Mouse (Mus musculus) heart, postnatal 4 days (tissue): Measurements from ENCODE around the gene Mepce. TPM values are rescaled to one million over a fixed set of nuclear protein-coding genes. Genes with fewer than 3 reads are reported as not detected.
A peak's percentile ranks its signal among the peaks of the same experiment; 100 is the strongest.
"Not testable (repeated sequence)": the region's sequence is repeated elsewhere in the genome, so short reads cannot be mapped to it uniquely, and the experiment has no call there.

Experiments
- DNase-seq: peaks from one replicate; pipeline ENCODE4 v3.0.0; 2021
- total RNA-seq, 2 experiments: library from RNA; stranded (reverse); gene quantifications; 2 replicates each; pipeline ENCODE4 v1.2.3; 2021

The Mepce gene
- total RNA-seq, 2 experiments from 2014 or later = 29.0 to 40.3 TPM

DNA sequence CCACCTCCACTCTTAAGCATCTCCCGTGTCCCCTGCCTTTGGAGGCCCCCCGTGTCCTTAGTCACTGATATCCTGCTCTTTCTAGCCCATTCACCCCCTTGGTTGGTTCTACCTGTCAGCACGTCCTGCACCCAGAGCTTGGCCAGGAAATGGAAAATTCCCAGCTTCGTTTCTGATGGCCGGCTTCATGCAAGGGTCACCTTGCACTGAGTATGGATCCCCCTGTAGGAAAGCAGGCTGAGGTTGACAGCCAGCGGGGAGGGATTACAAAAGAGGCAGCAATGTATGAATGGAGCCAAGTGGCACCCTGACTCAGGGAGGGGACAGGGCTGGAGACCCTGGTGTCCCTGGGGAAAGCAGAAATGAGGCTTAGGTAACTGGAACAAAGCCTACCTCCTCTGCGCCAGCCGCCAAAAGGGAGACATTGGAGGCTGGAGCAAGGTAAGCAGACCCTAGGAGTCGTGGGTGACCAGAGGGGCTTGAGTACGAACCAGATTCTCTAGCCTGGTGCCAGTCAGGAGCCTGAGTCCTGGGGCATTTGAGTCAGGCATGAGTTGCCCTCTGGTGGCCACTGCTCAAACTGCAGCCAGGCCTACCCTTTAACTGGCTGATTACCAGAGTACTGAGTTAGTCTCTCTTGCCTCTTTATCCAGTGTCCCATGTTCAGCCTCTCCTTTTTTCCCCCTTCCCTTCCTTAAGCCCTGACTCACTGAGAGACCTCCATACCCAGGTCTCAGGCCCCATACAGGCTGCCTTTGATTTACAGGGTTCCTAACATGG is 30.4 kb downstream of the Mepce start:
- peak; percentile 94 for DNase-seq

DNA sequence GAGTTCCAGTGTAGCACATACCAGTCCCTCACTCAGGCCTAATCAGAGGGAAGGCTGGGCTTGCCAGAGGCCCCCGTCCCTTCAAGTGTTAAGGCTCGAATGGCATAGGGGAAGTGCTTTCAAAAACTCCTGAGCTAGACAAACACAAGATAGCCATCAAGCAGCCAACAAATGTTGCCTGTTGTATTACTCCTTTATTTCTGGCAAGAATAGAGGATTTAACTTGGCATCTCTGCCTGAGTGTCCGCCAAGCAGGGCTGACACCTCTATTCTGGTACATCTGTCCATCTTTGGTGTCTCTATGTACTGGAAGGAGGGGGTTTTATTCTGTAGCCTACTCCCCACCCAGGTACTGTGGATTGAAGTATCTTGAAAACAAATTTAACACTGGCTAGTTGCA is 31.3 kb downstream of the Mepce start:
- DNase-seq = no peak

DNA sequence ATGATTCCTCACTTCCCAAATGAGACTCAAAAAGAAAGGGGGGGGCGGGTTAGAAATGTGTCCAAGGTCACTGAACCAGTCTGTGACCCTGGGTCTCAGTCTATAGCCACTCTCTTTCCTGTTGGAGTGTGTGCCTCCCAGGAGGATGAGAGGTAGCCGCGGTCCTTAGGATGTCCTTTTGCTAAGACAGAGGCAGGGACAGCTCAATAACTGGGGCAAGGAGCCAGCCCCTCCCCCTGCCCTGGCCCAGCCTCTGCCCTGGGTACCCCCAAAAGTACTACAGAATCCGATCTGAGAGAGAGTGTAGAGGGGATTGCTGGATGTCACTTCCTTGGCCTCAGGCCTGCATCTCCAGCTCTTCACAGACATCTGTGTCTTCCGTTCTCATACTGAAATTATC is 32.0 kb downstream of the Mepce start:
- no peak for DNase-seq

GRCm38 (mm10) chr5:137753111-137753832 is 34.2 kb downstream of the Mepce start:
- peak; percentile 51 for DNase-seq

DNA sequence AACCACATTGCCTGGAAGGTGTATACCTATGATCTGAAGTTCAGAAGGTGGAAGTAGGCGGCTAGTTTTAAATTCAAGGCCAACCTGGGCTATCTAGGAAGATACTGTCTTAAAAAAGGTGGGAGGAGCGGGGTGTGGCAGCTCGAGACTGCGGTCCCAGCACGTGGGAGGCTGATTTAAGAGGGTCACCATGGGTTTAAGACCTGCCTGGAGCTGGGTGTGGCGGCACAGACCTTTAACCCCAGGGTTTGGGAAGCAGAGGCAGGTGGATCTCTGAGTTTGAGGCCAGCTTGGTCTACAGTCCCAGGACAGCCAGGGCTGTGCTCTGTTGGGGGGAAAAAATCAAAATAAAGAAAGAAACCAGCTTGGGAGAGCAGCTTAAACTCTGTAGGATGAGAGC is 35.5 kb downstream of the Mepce start:
- DNase-seq = no peak

GRCm38 (mm10) chr5:137751221-137751887 is 36.1 kb downstream of the Mepce start:
- peak; percentile 44 for DNase-seq

- not testable (repeated sequence) for DNase-seq
Measured at GRCm38 (mm10) chr5:137750212-137750611, 37.2 kb downstream of the Mepce start.

GRCm38 (mm10) chr5:137749196-137749836 is 38.1 kb downstream of the Mepce start:
- DNase-seq = no peak

DNA sequence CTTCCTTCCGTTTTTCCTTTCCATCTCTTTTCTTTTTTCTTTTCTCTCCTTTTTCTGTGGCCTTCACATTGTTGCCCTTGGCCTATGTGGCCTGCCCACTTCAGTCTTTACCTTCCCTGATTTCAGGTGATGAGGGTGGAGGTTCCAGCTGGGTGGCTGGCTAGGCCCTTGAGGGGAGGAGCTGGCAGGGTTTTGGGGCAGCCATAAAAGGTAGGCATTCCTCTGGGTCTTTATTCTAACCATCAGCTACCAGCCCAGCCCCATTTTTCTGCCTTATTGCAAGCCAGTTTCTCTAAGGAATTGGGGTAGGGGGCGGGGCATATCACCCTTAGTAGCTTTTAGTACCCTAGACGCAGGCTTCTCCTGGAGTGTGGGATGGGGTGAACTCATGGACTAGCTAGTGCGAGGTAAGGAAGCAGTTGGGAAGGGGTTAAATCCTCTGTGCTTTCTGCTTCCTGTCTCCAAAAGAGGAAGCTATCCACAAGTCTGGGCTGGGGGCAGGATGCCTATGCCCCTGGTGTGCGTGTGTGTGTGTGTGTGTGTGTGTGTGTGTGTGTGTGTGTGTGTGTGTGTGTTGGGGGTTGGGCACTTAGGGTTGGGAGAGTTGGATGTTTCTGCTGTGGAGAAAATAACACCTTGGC is 39.2 kb downstream of the Mepce start:
- peak; percentile 57 for DNase-seq

GRCm38 (mm10) chr5:137747326-137747961 is 40.0 kb downstream of the Mepce start:
- DNase-seq = peak; percentile 67

- peak; percentile 47 for DNase-seq
Measured at GRCm38 (mm10) chr5:137746851-137747325, 40.6 kb downstream of the Mepce start.

DNA sequence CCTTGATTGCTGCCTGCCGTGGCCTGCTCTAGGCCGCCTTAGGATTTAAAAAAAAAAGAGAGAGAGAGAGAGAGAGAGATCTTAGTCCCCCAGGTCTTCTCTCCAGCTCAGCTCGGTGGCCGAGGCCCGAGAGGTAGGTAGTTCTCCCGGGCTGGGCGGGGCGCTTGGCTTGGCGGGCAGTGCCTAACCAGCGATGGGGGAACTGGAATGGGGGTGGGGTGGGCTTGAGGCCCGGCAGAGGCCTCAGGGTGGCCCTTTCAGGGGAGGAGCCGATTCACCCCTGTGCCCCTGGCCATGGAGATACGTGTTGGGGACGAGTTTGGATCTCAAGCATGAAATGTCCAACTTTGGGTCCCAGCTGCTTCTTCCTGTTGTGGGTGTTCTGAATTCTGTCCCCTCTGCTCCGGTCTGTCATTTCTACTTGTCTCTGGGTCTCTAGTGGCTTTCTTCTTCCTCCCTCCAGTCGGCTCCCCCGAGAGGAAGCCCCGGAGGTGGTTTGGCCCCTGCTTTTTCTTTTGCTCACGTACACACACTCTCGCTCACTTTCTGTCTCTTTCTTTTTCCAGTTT is 41.1 kb downstream of the Mepce start:
- peak; percentile 85 for DNase-seq

- peak; percentile 97 for DNase-seq
Measured at GRCm38 (mm10) chr5:137745214-137746171, 42.0 kb downstream of the Mepce start, which contains the start of gene Tsc22d4. Gene Tsc22d4, plus strand, starts transcription at chr5:137745730.

GRCm38 (mm10) chr5:137744197-137744596 is 43.3 kb downstream of the Mepce start:
- no peak for DNase-seq

GRCm38 (mm10) chr5:137742836-137743235 is 44.6 kb downstream of the Mepce start:
- no peak for DNase-seq

DNA sequence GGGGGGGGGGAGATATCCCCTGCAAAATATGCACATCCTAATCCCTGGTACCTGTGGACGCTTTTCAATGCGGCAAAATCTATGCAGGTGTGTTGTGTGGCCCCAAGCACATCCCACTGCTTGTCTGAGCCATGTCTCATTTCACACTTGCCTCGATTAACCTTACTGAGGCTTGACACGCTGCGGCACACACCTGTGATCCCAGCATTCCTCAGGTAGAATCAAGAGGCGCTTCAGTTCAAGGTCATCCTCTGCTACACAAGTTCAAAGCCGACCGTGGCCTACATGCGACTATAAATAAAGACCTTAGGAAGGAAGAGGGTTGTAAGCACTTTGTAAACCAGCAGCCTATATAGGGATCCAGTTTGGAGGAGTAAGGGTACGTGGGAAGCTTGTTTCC is 45.4 kb downstream of the Mepce start:
- DNase-seq = no peak

- peak; percentile 84 for DNase-seq
Measured at GRCm38 (mm10) chr5:137741023-137741931, 46.2 kb downstream of the Mepce start, which contains the start of gene Nyap1. Gene Nyap1, minus strand, starts transcription at chr5:137741607.

GRCm38 (mm10) chr5:137740506-137740905 is 46.9 kb downstream of the Mepce start:
- no peak for DNase-seq

DNA sequence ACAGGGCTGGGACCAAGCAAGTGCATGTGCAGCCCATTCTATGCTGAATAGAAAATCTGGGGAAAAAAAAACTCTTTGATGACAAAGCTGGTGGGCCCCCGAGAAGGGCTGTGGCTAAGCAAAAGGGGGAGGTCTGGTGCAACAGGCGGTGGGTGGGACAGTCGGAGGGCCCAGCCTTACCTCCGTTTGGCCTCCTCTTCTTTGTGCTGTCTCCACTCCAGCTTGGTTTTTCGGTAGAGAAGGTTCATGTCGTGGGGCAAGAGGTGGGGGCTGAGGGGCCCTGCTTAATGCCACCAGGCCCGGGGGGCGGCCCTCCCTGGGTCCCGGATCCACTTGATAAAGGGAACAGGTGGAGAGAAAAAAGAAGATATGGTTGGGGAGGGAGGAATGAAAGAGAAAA is 48.0 kb downstream of the Mepce start:
- no peak for DNase-seq
